Mouse (Mus musculus) thymus, adult 2 months (tissue): ENCODE results near the gene Apoc2.

Source experiments
- CTCF ChIP-seq: fragments of 200-500 bp; IDR thresholded peaks from 2 replicates; pipeline ENCODE4 v1.5.1; 2012; ENCODE audit warnings: mild to moderate bottlenecking, control low read depth, low read length, moderate library complexity, borderline replicate concordance; ENCODE audit not compliant: control insufficient read depth, poor library complexity, insufficient read depth; ENCODE audit errors: extremely low read depth
- POLR2A ChIP-seq: fragments of 200-500 bp; IDR thresholded peaks from 2 replicates; pipeline ENCODE4 v1.6.1; 2012; ENCODE audit warnings: mild to moderate bottlenecking, low read length, control low read depth, moderate library complexity; ENCODE audit not compliant: control insufficient read depth, poor library complexity, insufficient read depth; ENCODE audit errors: extremely low read depth

GRCm38 (mm10) chr7:19652614-19653013, 25.1 kb downstream of the Apoc2 start:
- no peak for TF ChIP-seq CTCF
- TF ChIP-seq POLR2A, result no peak
